Mouse (Mus musculus) erythroblast, embryonic 14.5 days (primary cell): ENCODE results near the gene Fabp6. TPM values are rescaled to one million over a fixed set of nuclear protein-coding genes. Genes with fewer than 3 reads are reported as not detected.

Experiments
- H3K27me3 ChIP-seq: 2 replicates; pipeline ENCODE4 v1.6.1; 2012; ENCODE audit warnings: inconsistent platforms; ENCODE audit not compliant: control insufficient read depth
- H3K36me3 ChIP-seq: 2 replicates; pipeline ENCODE4 v1.6.1; 2012; ENCODE audit warnings: mild to moderate bottlenecking, inconsistent platforms; ENCODE audit not compliant: control insufficient read depth
- H3K4me1 ChIP-seq: 2 replicates; pipeline ENCODE4 v1.6.1; 2012; ENCODE audit warnings: inconsistent platforms; ENCODE audit not compliant: control insufficient read depth
- H3K4me3 ChIP-seq: replicated peaks from 2 replicates; pipeline ENCODE3; 2012; ENCODE audit warnings: moderate library complexity, mild to moderate bottlenecking, inconsistent platforms
- H3K9me3 ChIP-seq: 2 replicates; pipeline ENCODE4 v1.6.1; 2012; ENCODE audit warnings: low read length, inconsistent platforms, mixed read lengths; ENCODE audit not compliant: control insufficient read depth
- GATA1 ChIP-seq: IDR thresholded peaks from 2 replicates; pipeline ENCODE4 v1.6.1; 2012; ENCODE audit warnings: low read length, inconsistent platforms, mixed read lengths
- TAL1 ChIP-seq: IDR thresholded peaks from 3 replicates; pipeline ENCODE4 v1.6.1; 2012; ENCODE audit warnings: low read length, inconsistent platforms, mixed read lengths
- polyA plus RNA-seq: library from polyadenylated mRNA; stranded (reverse); fragments of >175 nt; gene quantifications from 2 replicates; pipeline ENCODE4 v1.2.3, GENCODE M21; 2012

Fabp6 gene
- not detected in 2 replicates for polyA plus RNA-seq

GRCm38 (mm10) chr11:43601440-43601839 lies at the start of gene Fabp6:
TSS of gene Fabp6 (minus strand) at chr11:43601540.
- TF ChIP-seq TAL1 (no peak), GATA1 (no peak)
- Histone ChIP-seq H3K36me3 (no peaks in the 10 kb centered on the region), H3K4me1 (no peaks in the 10 kb centered on the region), H3K4me3 (no peak within 1 kb of the TSS), H3K9me3 (peaks cover 2% of the 10 kb centered on the region; the same call in 1 of the 2 replicates), H3K27me3 (no peaks in the 10 kb centered on the region)

DNA sequence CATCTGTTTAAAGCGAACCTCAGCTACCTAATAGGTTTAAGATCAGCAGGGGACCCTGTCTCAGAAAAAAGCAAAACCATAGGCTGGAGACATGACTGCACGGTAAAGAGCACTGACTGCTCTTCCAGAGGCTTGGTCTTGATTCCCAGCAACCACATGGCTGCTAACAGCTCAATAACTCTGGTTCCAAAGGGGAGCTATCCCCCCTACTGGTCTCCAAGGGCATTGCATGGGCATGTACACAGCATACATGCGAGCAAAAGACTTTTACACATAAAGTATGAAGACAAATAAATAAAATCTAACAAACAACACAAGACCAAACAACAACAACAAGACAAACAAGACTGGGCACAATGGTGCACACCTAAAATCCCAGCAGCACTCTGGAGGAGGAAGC lies 43.9 kb upstream of the Fabp6 start:
- Histone ChIP-seq H3K4me3 (no peak overlapping the region), H3K36me3 (no peaks in the 10 kb centered on the region), H3K4me1 (no peaks in the 10 kb centered on the region), H3K9me3 (no peaks in the 10 kb centered on the region), H3K27me3 (no peaks in the 10 kb centered on the region)
- no peak for TF ChIP-seq TAL1
- no peak for TF ChIP-seq GATA1

DNA sequence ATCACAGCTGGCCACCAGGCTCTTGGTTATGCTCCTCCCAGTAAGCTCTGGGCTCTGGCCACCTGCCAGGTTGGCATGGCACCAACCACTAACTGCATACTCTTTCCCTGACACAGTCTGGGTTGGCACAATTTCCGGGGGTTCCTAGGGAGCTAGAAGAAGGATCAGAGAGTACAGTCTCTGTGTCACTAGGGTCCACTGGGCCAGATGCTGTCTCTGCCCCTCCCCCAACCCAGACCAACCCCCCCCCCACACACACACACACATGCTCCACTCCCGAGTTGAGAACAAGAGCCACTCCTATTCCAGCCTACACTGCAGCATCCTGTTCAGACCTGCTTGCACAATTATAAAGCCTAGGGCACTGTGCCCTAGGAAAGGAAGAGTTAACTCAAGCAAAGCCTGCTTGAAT lies 41.8 kb upstream of the Fabp6 start:
- H3K27me3 ChIP-seq, result no peaks in the 10 kb centered on the region
- no peaks in the 10 kb centered on the region for H3K36me3 ChIP-seq
- H3K9me3 ChIP-seq, result no peaks in the 10 kb centered on the region
- H3K4me1 ChIP-seq, result no peaks in the 10 kb centered on the region
- no peak for TF ChIP-seq GATA1
- TF ChIP-seq TAL1, result no peak
- H3K4me3 ChIP-seq, result no peak overlapping the region

DNA sequence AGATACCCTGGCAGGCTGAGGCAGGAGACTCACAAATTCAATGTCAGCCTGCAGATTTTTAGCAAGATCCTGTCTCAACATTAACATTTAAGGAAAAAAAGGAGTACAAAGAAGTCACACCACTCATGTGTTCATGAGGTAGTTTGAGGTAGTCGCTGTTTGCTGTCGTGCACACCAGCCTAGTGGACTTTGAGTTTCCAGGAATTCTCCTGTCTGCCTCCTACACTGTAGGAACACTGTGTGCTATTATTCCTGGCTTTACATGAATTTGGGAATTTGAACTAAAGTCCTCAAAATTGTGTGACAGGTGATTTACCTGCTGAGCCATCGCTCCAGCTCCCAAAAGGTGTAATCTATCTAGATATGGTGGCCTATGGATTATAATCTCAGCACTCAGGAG lies 37.1 kb upstream of the Fabp6 start:
- H3K4me3 ChIP-seq, result no peak overlapping the region
- no peaks in the 10 kb centered on the region for H3K4me1 ChIP-seq
- H3K36me3 ChIP-seq, result no peaks in the 10 kb centered on the region
- no peaks in the 10 kb centered on the region for H3K27me3 ChIP-seq
- TF ChIP-seq GATA1 (no peak), TAL1 (no peak)
- no peaks in the 10 kb centered on the region for H3K9me3 ChIP-seq

DNA sequence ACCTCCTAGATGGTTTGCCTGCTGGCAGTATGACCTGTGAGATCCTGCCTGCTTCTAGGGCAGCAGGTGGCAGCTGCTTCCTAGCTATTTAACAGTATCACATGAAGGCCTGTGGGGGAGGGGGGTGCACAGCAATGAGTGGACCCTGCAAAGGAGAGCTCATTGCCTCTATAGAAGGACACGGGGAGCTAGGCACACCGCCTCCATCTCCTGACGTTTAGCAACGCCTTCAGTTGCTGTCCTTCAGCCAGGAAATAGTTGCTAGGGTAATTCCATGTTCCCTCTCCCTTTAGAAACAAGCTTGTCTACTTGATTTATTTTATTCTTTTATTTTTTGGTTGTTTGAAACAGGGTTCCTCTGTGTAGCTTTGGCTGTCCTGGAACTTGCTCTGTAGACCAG lies 35.4 kb upstream of the Fabp6 start:
- Histone ChIP-seq H3K36me3 (no peaks in the 10 kb centered on the region), H3K27me3 (no peaks in the 10 kb centered on the region), H3K4me3 (no peak overlapping the region), H3K4me1 (no peaks in the 10 kb centered on the region), H3K9me3 (no peaks in the 10 kb centered on the region)
- TF ChIP-seq TAL1 (no peak), GATA1 (no peak)

DNA sequence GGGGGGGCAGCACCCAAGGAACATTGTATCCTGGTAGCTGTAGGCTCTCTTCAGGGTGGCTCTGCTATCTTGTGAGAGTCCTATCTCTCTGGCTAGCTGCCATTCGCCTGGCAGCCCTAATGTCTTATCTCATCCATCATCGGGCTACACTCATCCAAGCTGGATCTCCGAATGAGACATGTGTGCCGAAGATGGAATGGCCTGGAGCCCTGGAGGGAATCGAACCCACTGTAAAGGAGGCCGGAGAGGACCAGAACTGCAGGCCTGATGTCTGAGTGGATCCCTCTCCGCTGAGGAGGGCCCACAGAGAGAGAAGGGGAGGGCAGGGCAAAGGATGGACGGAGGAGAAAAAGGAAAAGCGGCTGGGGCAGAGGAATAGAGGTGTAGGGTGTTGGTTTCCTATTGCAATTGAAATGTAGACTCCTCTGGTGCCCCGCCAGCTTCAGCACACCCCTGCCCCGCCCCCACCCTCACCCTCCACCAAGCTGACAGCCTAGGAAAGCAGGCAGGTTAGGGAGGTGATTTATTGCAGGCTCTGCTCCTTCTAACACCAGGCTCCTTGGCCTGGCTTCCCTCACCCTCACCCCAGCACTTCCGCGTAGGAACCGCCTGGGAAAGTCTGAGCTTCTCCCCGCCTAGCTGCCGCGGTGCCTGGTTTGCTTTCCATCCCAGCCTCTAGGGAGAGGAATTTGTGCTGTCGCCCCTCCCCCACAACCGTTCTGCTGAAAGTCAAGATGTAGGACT lies 32.5 kb upstream of the Fabp6 start:
- Histone ChIP-seq H3K4me3 (no peak overlapping the region), H3K36me3 (no peaks in the 10 kb centered on the region), H3K4me1 (no peaks in the 10 kb centered on the region), H3K9me3 (no peaks in the 10 kb centered on the region), H3K27me3 (no peaks in the 10 kb centered on the region)
- TF ChIP-seq GATA1 (no peak), TAL1 (no peak)

- H3K27me3 ChIP-seq, result no peaks in the 10 kb centered on the region
- no peak overlapping the region for H3K4me3 ChIP-seq
- no peak for TF ChIP-seq TAL1
- TF ChIP-seq GATA1, result no peak
- no peaks in the 10 kb centered on the region for H3K36me3 ChIP-seq
- no peaks in the 10 kb centered on the region for H3K9me3 ChIP-seq
- no peaks in the 10 kb centered on the region for H3K4me1 ChIP-seq
Measured at GRCm38 (mm10) chr11:43633165-43633564, 31.8 kb upstream of the Fabp6 start.

DNA sequence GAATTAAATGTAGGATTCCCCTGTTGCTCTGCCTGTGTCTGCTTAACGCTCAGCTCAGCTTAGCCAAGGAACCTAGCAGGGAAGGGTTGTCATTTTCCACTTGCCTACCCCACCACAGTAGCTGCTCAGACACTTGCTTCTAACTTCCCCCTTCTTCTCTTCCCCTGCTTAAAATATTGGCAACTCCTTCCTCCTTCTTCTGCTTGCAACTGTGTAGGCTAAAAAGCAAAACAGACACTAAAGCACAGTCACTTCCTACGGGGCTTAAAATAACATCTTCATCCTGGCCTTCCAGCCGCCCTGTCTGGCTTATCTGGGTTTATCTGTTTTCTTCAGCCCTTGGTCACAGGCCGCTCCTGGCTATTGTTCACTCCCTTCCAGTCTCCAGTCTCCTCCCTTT lies 31.2 kb upstream of the Fabp6 start:
- no peaks in the 10 kb centered on the region for H3K4me1 ChIP-seq
- TF ChIP-seq GATA1 (no peak), TAL1 (no peak)
- H3K4me3 ChIP-seq, result no peak overlapping the region

DNA sequence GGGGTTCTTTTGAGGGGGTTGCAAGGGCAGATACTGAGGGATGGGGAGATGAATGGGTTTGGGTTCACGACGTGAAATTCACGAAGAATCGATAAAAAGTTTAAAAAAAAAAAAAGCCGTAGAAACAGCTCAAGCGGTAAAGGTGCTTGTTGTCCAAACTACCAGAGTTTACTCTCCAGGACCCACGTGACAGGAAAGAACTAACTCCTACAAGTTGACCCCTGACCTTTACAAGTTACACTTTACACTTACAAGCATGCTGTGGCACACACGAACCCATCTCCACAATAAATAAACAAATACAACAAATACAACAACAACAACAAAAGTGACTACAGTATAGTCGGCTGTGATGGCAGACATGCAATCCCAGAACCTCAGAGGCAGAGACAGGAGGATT lies 30.3 kb upstream of the Fabp6 start:
- Histone ChIP-seq H3K27me3 (no peaks in the 10 kb centered on the region), H3K36me3 (no peaks in the 10 kb centered on the region), H3K4me1 (no peaks in the 10 kb centered on the region), H3K4me3 (no peak overlapping the region), H3K9me3 (no peaks in the 10 kb centered on the region)
- TF ChIP-seq TAL1 (no peak), GATA1 (no peak)

More for the DNA sequence above, 31.2 kb upstream of the Fabp6 start:
- H3K9me3 ChIP-seq, result no peaks in the 10 kb centered on the region
- H3K27me3 ChIP-seq, result no peaks in the 10 kb centered on the region
- no peaks in the 10 kb centered on the region for H3K36me3 ChIP-seq
